Mouse (Mus musculus): ENCODE results near the gene Alx3. TPM values are rescaled to one million over a fixed set of nuclear protein-coding genes. Genes with fewer than 3 reads are reported as not detected.

Gene Alx3
- polyA plus RNA-seq, 1 experiment from 2014 or later, result 0.09 TPM

DNA sequence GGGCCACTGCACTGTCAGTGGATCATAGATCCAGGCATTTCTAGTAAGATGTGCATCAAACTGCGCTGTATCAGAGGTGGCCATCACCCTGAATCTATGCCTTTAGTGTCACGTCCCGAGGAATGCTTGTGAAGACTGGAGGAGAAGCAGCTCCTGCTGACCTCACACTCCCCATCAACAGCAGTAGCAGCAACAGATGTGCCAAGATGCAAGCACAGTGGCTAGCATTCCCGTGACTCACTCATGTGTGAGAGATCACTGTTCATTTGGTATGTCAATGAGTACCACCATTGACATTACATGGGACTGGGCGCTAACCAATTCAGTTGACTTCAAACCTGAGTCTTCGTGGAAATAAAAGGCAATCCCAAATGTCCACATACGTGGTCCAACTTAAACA, 32.8 kb downstream of the Alx3 start:
- Histone ChIP-seq H3K4me2 (ENCODE audit: low read depth, low read length) (no peak overlapping the region), H3K9ac (ENCODE audit: low read depth, low read length) (no peak overlapping the region), H3K9me3 (replicated peaks; ENCODE audit: control insufficient read depth, low read length) (no peaks in the 10 kb centered on the region), H3K4me3 (ENCODE audit: low read depth, low read length) (no peak overlapping the region), H3K4me1 (ENCODE audit: control insufficient read depth, low read depth, low read length) (peaks cover 3% of the 10 kb centered on the region; the same call in 1 of the 2 replicates), H3K36me3 (ENCODE audit: control insufficient read depth, insufficient read depth) (peaks cover 4% of the 10 kb centered on the region; the same call in 1 of the 2 replicates), H3K27ac (ENCODE audit: low read length) (no peak overlapping the region), H3K27me3 (ENCODE audit: control insufficient read depth, insufficient read depth, low read depth, low read length) (no peaks in the 10 kb centered on the region)
- 78% methylated on average over 7 of the region's 7 CpGs for WGBS (ENCODE audit: insufficient replicate concordance)
- ATAC-seq (ENCODE audit: low read depth), result no peak

DNA sequence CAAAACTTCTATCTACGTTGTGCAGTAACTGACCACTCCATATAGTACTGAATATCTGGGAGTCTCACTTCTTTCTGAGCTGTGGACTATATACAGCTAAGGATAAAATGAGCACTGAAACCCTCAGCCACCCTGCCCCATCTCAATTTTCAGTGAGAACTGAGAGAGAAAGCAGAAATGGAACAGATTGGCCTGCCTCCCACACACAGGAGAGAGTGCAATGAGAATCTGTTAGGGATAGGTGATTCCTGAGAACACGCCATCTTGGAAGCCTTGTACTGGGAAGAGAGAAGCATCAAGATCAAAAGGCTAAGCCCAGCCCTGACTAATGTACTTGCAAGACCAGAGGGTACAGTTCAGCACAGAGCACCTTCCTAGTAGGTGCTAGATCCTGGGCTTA, 33.7 kb downstream of the Alx3 start:
- ATAC-seq (ENCODE audit: low read depth), result no peak
- WGBS (ENCODE audit: insufficient replicate concordance), result 71% methylated on average over 2 of the region's 2 CpGs

DNA sequence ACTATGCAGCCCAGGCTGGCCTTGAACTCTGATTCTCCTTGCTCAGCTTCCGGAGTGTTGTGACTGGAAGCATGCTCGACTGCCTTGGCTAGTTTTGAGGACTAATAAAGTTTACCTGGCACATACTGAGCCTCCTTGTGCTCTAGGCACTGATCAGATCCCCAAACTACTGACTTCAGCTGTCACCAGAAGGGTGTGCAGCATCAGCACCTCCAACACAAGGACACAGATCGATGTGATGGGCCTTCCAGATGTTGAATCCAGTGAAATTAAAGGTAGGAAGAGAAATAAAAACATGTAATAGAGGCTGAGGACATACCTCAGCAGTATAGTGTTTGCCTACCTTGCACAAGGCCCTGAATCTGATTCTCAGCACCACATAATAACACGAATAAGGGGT, 34.6 kb downstream of the Alx3 start:
- H3K9me3 ChIP-seq (replicated peaks; ENCODE audit: control insufficient read depth, low read length), result no peaks in the 10 kb centered on the region
- WGBS (ENCODE audit: insufficient replicate concordance), result 80% methylated on average over 4 of the region's 4 CpGs
- H3K4me1 ChIP-seq (ENCODE audit: control insufficient read depth, low read depth, low read length), result peaks cover 3% of the 10 kb centered on the region; the same call in 1 of the 2 replicates
- H3K9ac ChIP-seq (ENCODE audit: low read depth, low read length), result no peak overlapping the region
- H3K27ac ChIP-seq (ENCODE audit: low read length), result no peak overlapping the region
- H3K27me3 ChIP-seq (ENCODE audit: control insufficient read depth, insufficient read depth, low read depth, low read length), result no peaks in the 10 kb centered on the region
- ATAC-seq (ENCODE audit: low read depth), result no peak
- H3K4me3 ChIP-seq (ENCODE audit: low read depth, low read length), result no peak overlapping the region
- H3K4me2 ChIP-seq (ENCODE audit: low read depth, low read length), result no peak overlapping the region
- peaks cover 4% of the 10 kb centered on the region; the same call in 1 of the 2 replicates for H3K36me3 ChIP-seq (ENCODE audit: control insufficient read depth, insufficient read depth)

More for the DNA sequence above, 33.7 kb downstream of the Alx3 start:
- H3K9me3 ChIP-seq (replicated peaks; ENCODE audit: control insufficient read depth, low read length), result no peaks in the 10 kb centered on the region
- H3K4me1 ChIP-seq (ENCODE audit: control insufficient read depth, low read depth, low read length), result peaks cover 3% of the 10 kb centered on the region; the same call in 1 of the 2 replicates
- H3K9ac ChIP-seq (ENCODE audit: low read depth, low read length), result no peak overlapping the region
- no peak overlapping the region for H3K4me3 ChIP-seq (ENCODE audit: low read depth, low read length)
- H3K36me3 ChIP-seq (ENCODE audit: control insufficient read depth, insufficient read depth), result peaks cover 4% of the 10 kb centered on the region; the same call in 1 of the 2 replicates
- H3K27ac ChIP-seq (ENCODE audit: low read length), result no peak overlapping the region
- H3K4me2 ChIP-seq (ENCODE audit: low read depth, low read length), result no peak overlapping the region
- H3K27me3 ChIP-seq (ENCODE audit: control insufficient read depth, insufficient read depth, low read depth, low read length), result no peaks in the 10 kb centered on the region

DNA sequence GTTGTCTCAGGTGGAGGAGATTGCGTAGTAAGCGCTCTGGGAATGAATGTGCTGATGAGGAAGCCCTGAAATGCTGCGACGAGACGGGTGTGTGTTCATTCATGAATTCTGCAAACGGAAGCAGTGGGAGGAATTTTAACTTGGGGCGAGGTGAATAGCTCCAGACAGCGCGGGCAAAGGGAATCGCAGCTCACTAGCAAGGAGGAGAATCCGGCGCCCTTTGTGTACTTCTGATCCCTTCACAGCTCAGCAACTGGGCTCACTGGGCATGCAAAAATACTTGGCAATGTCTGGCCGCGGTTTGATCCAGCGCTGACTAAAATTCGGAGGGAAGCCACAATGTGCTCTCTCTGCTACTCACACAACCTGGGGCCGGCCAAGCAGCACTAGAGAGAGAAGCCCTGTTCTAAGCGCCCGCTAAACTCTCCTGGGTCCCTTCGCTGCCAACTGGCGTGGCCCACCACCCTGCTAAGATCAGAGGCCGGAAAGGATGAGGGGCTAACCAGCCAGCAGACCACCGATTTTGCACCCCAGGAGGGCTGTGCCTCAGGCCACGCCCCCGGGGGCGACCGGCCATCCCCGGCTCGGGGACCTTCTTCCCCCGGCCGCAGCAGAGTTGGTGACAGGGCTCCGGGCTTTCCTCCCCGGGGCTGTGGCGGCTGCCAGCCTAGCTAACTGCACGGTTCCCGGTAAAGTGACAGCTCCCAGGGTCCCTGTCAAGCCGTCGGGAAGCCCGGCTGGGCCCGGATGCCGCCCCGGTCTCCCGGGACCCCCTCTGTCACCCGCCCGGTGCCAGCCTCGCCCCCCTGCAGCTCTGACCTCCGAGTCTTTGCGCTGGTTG, 36.1 kb downstream of the Alx3 start, which contains the start of gene Gm10961:
Gene Gm10961, plus strand, starts transcription at position 641 of the 841 bp plus-strand sequence.
- WGBS (ENCODE audit: insufficient replicate concordance), result 2% methylated on average over 47 of the region's 48 CpGs
- no peaks in the 10 kb centered on the region for H3K9me3 ChIP-seq (replicated peaks; ENCODE audit: control insufficient read depth, low read length)
- peak within 1 kb of the TSS; percentile 90 for H3K4me3 ChIP-seq (ENCODE audit: low read depth, low read length)
- peak within 1 kb of the TSS; percentile 70 for H3K27ac ChIP-seq (ENCODE audit: low read length)
- no peaks in the 10 kb centered on the region for H3K27me3 ChIP-seq (ENCODE audit: control insufficient read depth, insufficient read depth, low read depth, low read length)
- peak within 1 kb of the TSS; percentile 94 for H3K9ac ChIP-seq (ENCODE audit: low read depth, low read length)
- peak; percentile 54 for ATAC-seq (ENCODE audit: low read depth)
- peaks cover 3% of the 10 kb centered on the region; the same call in 1 of the 2 replicates for H3K4me1 ChIP-seq (ENCODE audit: control insufficient read depth, low read depth, low read length)
- H3K4me2 ChIP-seq (ENCODE audit: low read depth, low read length), result peak within 1 kb of the TSS; percentile 88
- H3K36me3 ChIP-seq (ENCODE audit: control insufficient read depth, insufficient read depth), result peaks cover 4% of the 10 kb centered on the region; the same call in 1 of the 2 replicates

DNA sequence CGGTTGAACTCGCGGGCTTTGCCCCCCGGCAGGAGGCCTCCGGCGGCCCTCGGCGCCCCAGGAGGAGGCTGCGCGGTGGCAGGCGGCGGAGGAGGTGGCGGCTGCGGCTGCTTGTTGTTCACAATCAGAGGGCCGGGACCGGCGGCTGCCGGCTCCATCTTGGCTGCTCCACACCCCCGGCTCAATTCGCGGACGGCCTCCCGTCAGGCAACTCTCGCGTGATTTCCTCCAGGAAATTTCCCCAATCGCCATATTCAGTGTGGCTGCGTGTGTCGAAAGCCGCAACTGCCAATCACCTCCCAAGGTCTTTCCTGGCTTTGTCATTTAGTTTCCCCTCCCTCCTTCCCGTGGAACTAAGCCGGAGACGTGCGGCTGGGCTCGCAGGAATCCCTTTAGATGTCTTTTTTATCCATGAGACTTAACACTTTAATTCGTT, 36.7 kb downstream of the Alx3 start, which contains the start of gene Strip1:
Gene Strip1, minus strand, starts transcription at position 172 of the 436 bp plus-strand sequence.
- Histone ChIP-seq H3K4me2 (ENCODE audit: low read depth, low read length) (peak within 1 kb of the TSS; percentile 88), H3K4me3 (ENCODE audit: low read depth, low read length) (peak within 1 kb of the TSS; percentile 90), H3K27me3 (ENCODE audit: control insufficient read depth, insufficient read depth, low read depth, low read length) (no peaks in the 10 kb centered on the region), H3K9me3 (replicated peaks; ENCODE audit: control insufficient read depth, low read length) (no peaks in the 10 kb centered on the region), H3K9ac (ENCODE audit: low read depth, low read length) (peak within 1 kb of the TSS; percentile 94), H3K4me1 (ENCODE audit: control insufficient read depth, low read depth, low read length) (peaks cover 3% of the 10 kb centered on the region; the same call in 1 of the 2 replicates), H3K36me3 (ENCODE audit: control insufficient read depth, insufficient read depth) (peaks cover 3% of the 10 kb centered on the region; the same call in 1 of the 2 replicates), H3K27ac (ENCODE audit: low read length) (peak within 1 kb of the TSS; percentile 70)
- under 1% methylated on average over 35 of the region's 35 CpGs for WGBS (ENCODE audit: insufficient replicate concordance)
- ATAC-seq (ENCODE audit: low read depth), result peak; percentile 96

DNA sequence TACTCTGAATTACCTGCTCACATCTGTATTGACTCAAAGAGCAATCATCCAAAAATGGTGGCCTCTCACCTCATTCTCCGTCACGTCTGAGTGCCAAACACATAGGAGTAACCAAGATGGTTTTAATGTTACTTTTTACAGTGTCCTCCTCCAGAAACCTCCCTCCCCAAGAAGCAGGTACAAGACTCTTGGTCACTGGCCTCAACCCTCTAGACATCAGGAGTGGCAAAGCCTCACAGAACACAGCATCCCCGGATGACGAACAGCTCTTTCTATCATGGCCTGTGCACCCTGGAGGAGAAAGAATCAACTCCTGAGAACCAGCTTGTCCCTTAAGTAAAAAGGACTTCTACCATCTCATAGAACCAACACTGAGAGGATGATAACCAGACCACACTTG, 38.0 kb downstream of the Alx3 start:
- no peak overlapping the region for H3K27ac ChIP-seq (ENCODE audit: low read length)
- peaks cover 3% of the 10 kb centered on the region; the same call in 1 of the 2 replicates for H3K4me1 ChIP-seq (ENCODE audit: control insufficient read depth, low read depth, low read length)
- H3K9me3 ChIP-seq (replicated peaks; ENCODE audit: control insufficient read depth, low read length), result no peaks in the 10 kb centered on the region
- no peak for ATAC-seq (ENCODE audit: low read depth)
- H3K9ac ChIP-seq (ENCODE audit: low read depth, low read length), result no peak overlapping the region
- no peak overlapping the region for H3K4me3 ChIP-seq (ENCODE audit: low read depth, low read length)
- no peak overlapping the region for H3K4me2 ChIP-seq (ENCODE audit: low read depth, low read length)
- no peaks in the 10 kb centered on the region for H3K36me3 ChIP-seq (ENCODE audit: control insufficient read depth, insufficient read depth)
- WGBS (ENCODE audit: insufficient replicate concordance), result 88% methylated on average over 4 of the region's 4 CpGs
- no peaks in the 10 kb centered on the region for H3K27me3 ChIP-seq (ENCODE audit: control insufficient read depth, insufficient read depth, low read depth, low read length)

DNA sequence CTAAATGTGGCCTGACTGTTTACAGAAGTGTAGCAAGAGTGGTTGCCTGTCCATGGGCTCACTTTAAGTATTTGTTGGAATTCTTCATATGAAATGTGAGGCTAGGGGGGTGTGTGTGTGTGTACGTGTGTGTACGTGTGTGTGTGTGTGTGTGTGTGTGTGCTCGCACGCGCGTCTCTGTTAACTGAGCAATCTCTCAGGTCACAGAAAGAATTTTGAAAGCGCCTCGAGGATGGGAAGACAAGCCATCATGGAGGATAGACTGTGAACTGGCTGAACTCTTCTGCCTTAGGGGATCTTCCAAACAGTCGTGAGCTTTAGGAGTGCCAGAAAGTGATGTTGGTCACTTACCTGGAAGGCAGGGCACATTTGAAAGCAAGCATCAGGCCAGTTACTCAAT, 39.1 kb downstream of the Alx3 start:
- ATAC-seq (ENCODE audit: low read depth), result no peak
- H3K27me3 ChIP-seq (ENCODE audit: control insufficient read depth, insufficient read depth, low read depth, low read length), result no peaks in the 10 kb centered on the region
- peaks cover 3% of the 10 kb centered on the region; the same call in 1 of the 2 replicates for H3K4me1 ChIP-seq (ENCODE audit: control insufficient read depth, low read depth, low read length)
- H3K4me2 ChIP-seq (ENCODE audit: low read depth, low read length), result no peak overlapping the region
- H3K9ac ChIP-seq (ENCODE audit: low read depth, low read length), result no peak overlapping the region
- H3K36me3 ChIP-seq (ENCODE audit: control insufficient read depth, insufficient read depth), result no peaks in the 10 kb centered on the region
- H3K27ac ChIP-seq (ENCODE audit: low read length), result no peak overlapping the region
- H3K4me3 ChIP-seq (ENCODE audit: low read depth, low read length), result no peak overlapping the region
- WGBS (ENCODE audit: insufficient replicate concordance), result 76% methylated on average over 9 of the region's 9 CpGs
- H3K9me3 ChIP-seq (replicated peaks; ENCODE audit: control insufficient read depth, low read length), result no peaks in the 10 kb centered on the region

DNA sequence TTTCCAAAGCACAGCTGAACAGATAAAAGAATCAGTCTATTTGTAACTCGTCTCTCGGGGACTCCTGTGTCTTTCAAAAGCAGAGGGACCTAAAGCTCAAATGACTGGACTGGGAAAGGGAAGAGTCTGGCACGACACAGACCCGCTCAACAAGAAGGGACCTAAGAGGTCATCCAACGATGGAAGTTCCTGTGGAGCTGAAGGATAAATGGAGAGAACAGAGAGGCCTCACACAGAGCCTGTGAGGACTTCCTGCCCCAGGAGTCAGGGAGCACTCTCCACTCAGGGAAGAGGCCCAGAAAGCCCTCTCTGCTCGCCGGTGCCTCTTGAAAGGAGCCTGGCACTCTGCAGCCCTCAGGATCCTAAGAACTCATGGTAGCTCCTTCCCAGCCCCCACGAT, 41.0 kb downstream of the Alx3 start:
- no peak overlapping the region for H3K27ac ChIP-seq (ENCODE audit: low read length)
- ATAC-seq (ENCODE audit: low read depth), result no peak
- no peak overlapping the region for H3K4me2 ChIP-seq (ENCODE audit: low read depth, low read length)
- no peaks in the 10 kb centered on the region for H3K9me3 ChIP-seq (replicated peaks; ENCODE audit: control insufficient read depth, low read length)
- no peak overlapping the region for H3K9ac ChIP-seq (ENCODE audit: low read depth, low read length)
- peaks cover 3% of the 10 kb centered on the region; the same call in 1 of the 2 replicates for H3K4me1 ChIP-seq (ENCODE audit: control insufficient read depth, low read depth, low read length)
- no peaks in the 10 kb centered on the region for H3K36me3 ChIP-seq (ENCODE audit: control insufficient read depth, insufficient read depth)
- no peaks in the 10 kb centered on the region for H3K27me3 ChIP-seq (ENCODE audit: control insufficient read depth, insufficient read depth, low read depth, low read length)
- H3K4me3 ChIP-seq (ENCODE audit: low read depth, low read length), result no peak overlapping the region
- 55% methylated on average over 8 of the region's 8 CpGs for WGBS (ENCODE audit: insufficient replicate concordance)

DNA sequence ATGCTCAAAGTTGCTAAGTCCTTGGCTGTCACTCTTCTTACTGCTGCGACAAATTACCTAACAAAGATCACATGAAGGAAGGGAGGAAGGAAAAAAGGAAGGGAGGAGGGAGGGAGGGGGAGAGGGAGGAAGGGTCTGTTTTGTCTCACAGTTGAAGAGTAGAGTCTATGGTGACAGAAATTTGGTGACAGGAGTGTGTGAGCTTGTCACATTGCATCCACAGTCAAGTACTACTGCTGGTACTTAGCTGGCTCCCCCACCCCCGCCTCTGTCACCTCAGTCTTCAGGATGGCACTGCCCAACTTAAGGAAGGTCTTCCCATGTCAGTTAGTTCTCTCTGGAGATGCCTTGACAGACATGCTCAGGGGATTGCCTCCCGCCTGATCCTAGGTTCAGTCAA, 41.4 kb downstream of the Alx3 start:
- no peak overlapping the region for H3K9ac ChIP-seq (ENCODE audit: low read depth, low read length)
- peaks cover 3% of the 10 kb centered on the region; the same call in 1 of the 2 replicates for H3K4me1 ChIP-seq (ENCODE audit: control insufficient read depth, low read depth, low read length)
- no peak overlapping the region for H3K27ac ChIP-seq (ENCODE audit: low read length)
- H3K9me3 ChIP-seq (replicated peaks; ENCODE audit: control insufficient read depth, low read length), result no peaks in the 10 kb centered on the region
- ATAC-seq (ENCODE audit: low read depth), result no peak
- WGBS (ENCODE audit: insufficient replicate concordance), result 54% methylated on average over 3 of the region's 3 CpGs
- no peaks in the 10 kb centered on the region for H3K36me3 ChIP-seq (ENCODE audit: control insufficient read depth, insufficient read depth)
- H3K4me3 ChIP-seq (ENCODE audit: low read depth, low read length), result no peak overlapping the region
- no peaks in the 10 kb centered on the region for H3K27me3 ChIP-seq (ENCODE audit: control insufficient read depth, insufficient read depth, low read depth, low read length)
- no peak overlapping the region for H3K4me2 ChIP-seq (ENCODE audit: low read depth, low read length)
